Mouse (Mus musculus) G1E (cell line): ENCODE measurements around the gene S100a10. TPM values are rescaled to one million over a fixed set of nuclear protein-coding genes. Genes with fewer than 3 reads are reported as not detected.
"Not testable (repeated sequence)": the region's sequence is repeated elsewhere in the genome, so short reads cannot be mapped to it uniquely, and the experiment has no call there.

Experiments
- ATAC-seq: 2 replicates; pipeline ENCODE4 v1.8.0; 2016; ENCODE audit warnings: mild to moderate bottlenecking; ENCODE audit not compliant: insufficient number of reproducible peaks, poor library complexity, low FRiP score, severe bottlenecking; ENCODE audit errors: extremely low read depth
- DNase-seq: peaks from one replicate; pipeline ENCODE4 v3.0.0; 2012; ENCODE audit warnings: low spot score
- H3K27me3 ChIP-seq: 2 replicates; pipeline ENCODE4 v1.6.1; 2012; ENCODE audit warnings: mild to moderate bottlenecking, low read length, inconsistent platforms; ENCODE audit not compliant: insufficient read depth
- H3K36me3 ChIP-seq: replicated peaks from 2 replicates; pipeline ENCODE3; 2012; ENCODE audit warnings: mild to moderate bottlenecking, inconsistent platforms
- H3K4me1 ChIP-seq: 2 replicates; pipeline ENCODE4 v1.6.1; 2012; ENCODE audit warnings: low read depth, low read length, inconsistent platforms, mixed read lengths; ENCODE audit not compliant: insufficient read depth
- H3K4me3 ChIP-seq: 2 replicates; pipeline ENCODE4 v1.5.1; 2012; ENCODE audit warnings: low read depth, mild to moderate bottlenecking, inconsistent platforms, low read length, moderate library complexity, mixed read lengths
- H3K9me3 ChIP-seq: replicated peaks from 2 replicates; pipeline ENCODE4 v1.6.1; 2012; ENCODE audit warnings: inconsistent platforms
- CTCF ChIP-seq: IDR thresholded peaks from 2 replicates; pipeline ENCODE4 v1.5.1; 2012; ENCODE audit warnings: low read depth, low read length, inconsistent platforms, mixed read lengths
- GATA1 ChIP-seq: IDR thresholded peaks from 2 replicates; pipeline ENCODE4 v1.6.1; 2012; ENCODE audit warnings: borderline replicate concordance, low read length, inconsistent platforms, mixed read lengths
- GATA2 ChIP-seq: IDR thresholded peaks from 2 replicates; pipeline ENCODE4 v1.6.1; 2012; ENCODE audit warnings: low read depth, low read length, inconsistent platforms, borderline replicate concordance
- POLR2AphosphoS5 ChIP-seq: IDR thresholded peaks from 2 replicates; pipeline ENCODE4 v1.6.1; 2012; ENCODE audit warnings: low read depth, low read length, inconsistent platforms; ENCODE audit not compliant: insufficient replicate concordance
- TAL1 ChIP-seq: conservative IDR thresholded peaks from 2 replicates; pipeline ENCODE4 v1.6.1; 2012; ENCODE audit warnings: low read depth, low read length, inconsistent platforms, mixed read lengths
- polyA plus RNA-seq: library from polyadenylated mRNA; stranded (reverse); fragments of >175 nt; gene quantifications from 2 replicates; pipeline ENCODE4 v1.2.3, GENCODE M21; 2012
- total RNA-seq, 2 experiments: library from RNA; stranded (forward) in 1 of 2; stranded (reverse) in 1 of 2; fragments of 200-1000 nt in 1 of 2; fragments of >200 nt in 1 of 2; fragmentation: Nextera tagmentation in 1 of 2; gene quantifications; 2 replicates each; pipeline ENCODE4 v1.2.3; 2014 to 2017

The S100a10 gene
- total and polyA plus RNA-seq, 3 experiments = not detected

DNA sequence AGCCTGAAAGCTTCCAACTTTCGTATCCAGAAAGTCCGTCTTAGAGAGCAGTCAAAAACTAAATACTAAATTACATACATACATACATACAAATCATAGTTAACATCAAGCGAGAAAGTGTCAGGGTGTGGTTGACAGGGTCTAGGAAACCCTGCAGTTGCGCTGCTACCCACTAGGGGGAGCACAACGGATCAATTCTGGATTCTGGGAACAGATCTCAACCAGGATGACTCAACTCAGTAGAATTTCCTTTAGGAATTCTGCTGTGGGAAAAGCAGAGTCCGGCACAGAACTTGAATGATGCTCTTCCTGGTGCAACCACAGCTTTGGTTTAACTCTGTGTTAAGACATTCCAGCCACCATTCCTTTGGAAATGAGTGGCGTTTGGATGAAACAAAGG is 32.3 kb upstream of the S100a10 start:
- H3K9me3 ChIP-seq = peaks cover 29% of the 10 kb centered on the region
- no peaks in the 10 kb centered on the region for H3K4me1 ChIP-seq
- ATAC-seq = no peak
- DNase-seq = no peak
- no peak for TF ChIP-seq GATA1
- no peak for TF ChIP-seq GATA2
- no peak for TF ChIP-seq POLR2AphosphoS5
- TF ChIP-seq CTCF = no peak
- TF ChIP-seq TAL1 = no peak
- H3K36me3 ChIP-seq = no peaks in the 10 kb centered on the region
- H3K27me3 ChIP-seq = no peaks in the 10 kb centered on the region
- no peak overlapping the region for H3K4me3 ChIP-seq

DNA sequence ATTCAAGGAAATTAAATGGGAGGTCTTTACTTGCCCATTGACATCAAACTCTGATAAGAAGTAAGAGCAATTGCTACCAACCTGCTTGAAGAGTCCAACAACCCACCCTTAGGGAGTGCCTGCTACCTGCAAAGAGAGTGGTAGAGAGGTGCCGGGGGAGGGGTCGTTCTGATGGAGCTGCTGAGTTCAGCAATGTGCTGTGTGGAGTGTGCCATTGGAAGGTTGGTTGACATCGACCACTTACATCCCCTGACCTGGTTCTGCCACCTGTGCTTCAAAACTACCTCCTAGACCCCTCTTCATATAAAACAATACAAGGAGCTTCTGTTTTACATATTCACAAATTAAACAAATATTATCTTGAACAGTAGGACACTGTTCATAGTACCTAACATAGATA is 27.6 kb upstream of the S100a10 start:
- H3K36me3 ChIP-seq = no peaks in the 10 kb centered on the region
- no peak for ATAC-seq
- peaks cover 38% of the 10 kb centered on the region for H3K9me3 ChIP-seq
- no peaks in the 10 kb centered on the region for H3K4me1 ChIP-seq
- no peaks in the 10 kb centered on the region for H3K27me3 ChIP-seq
- no peak for DNase-seq
- no peak overlapping the region for H3K4me3 ChIP-seq
- TF ChIP-seq GATA2 (no peak), GATA1 (no peak), TAL1 (no peak), POLR2AphosphoS5 (no peak), CTCF (no peak)

DNA sequence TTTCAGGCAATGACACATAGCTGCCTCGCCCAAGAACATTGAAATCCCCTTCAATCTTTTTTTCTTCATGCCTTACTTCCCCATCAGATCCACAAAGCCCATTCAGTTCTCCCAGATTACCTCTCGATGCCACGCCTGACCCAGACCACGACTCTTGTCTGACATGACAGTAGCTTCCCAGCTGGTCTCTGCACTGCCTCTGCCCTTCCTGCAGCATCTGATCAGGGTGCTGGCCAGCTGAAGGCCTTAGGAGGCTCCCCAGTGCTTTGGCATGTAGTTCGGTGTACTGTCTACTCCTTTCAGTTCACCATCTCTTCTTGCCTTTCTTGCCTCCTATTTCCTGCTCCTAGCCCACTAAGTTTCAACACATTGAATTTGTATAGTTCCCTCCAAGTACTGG is 26.1 kb upstream of the S100a10 start:
- H3K9me3 ChIP-seq = peaks cover 37% of the 10 kb centered on the region
- ATAC-seq (no peak), DNase-seq (no peak)
- H3K4me1 ChIP-seq = no peaks in the 10 kb centered on the region
- no peaks in the 10 kb centered on the region for H3K36me3 ChIP-seq
- TF ChIP-seq GATA2 (no peak), GATA1 (no peak), CTCF (no peak), POLR2AphosphoS5 (no peak), TAL1 (no peak)
- no peak overlapping the region for H3K4me3 ChIP-seq
- no peaks in the 10 kb centered on the region for H3K27me3 ChIP-seq

- ATAC-seq = no peak
- Histone ChIP-seq H3K4me3 (no peak overlapping the region), H3K27me3 (no peaks in the 10 kb centered on the region), H3K36me3 (no peaks in the 10 kb centered on the region), H3K9me3 (peaks cover 10% of the 10 kb centered on the region), H3K4me1 (no peaks in the 10 kb centered on the region)
- no peak for TF ChIP-seq POLR2AphosphoS5
- TF ChIP-seq CTCF = no peak
- TF ChIP-seq TAL1 = no peak
- TF ChIP-seq GATA2 = no peak
- no peak for TF ChIP-seq GATA1
- DNase-seq = no peak
Observed at GRCm38 (mm10) chr3:93537068-93537576, 17.8 kb upstream of the S100a10 start.

GRCm38 (mm10) chr3:93538486-93538885 is 16.4 kb upstream of the S100a10 start:
- H3K36me3 ChIP-seq = no peaks in the 10 kb centered on the region
- TF ChIP-seq GATA1 = no peak
- TF ChIP-seq GATA2 = no peak
- TF ChIP-seq TAL1 = no peak
- no peak for TF ChIP-seq POLR2AphosphoS5
- no peak for TF ChIP-seq CTCF
- no peak for ATAC-seq

DNA sequence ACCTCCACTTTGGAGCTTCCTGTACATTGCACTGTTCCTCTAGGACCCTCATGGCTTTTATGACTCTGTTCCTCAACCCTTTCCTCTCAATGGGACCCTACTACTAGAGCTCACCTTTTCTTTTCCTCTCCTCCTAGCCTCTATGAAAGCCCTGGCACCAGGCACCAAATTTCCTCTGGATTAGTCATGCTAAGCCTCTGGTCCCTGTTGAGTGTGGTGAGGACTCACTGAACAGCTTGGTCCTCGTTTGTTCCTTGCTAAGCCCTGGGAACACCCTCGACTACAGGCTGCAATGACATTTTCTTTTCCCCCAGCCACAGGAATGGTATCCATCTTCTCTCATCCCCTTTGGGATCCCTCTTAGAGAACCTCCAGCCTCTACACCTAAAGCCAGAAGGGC is 13.4 kb upstream of the S100a10 start:
- TF ChIP-seq GATA1 (no peak), POLR2AphosphoS5 (no peak), GATA2 (no peak), TAL1 (no peak), CTCF (no peak)
- Histone ChIP-seq H3K36me3 (no peaks in the 10 kb centered on the region), H3K4me3 (no peak overlapping the region), H3K9me3 (peaks cover 12% of the 10 kb centered on the region), H3K4me1 (no peaks in the 10 kb centered on the region), H3K27me3 (no peaks in the 10 kb centered on the region)
- DNase-seq (no peak), ATAC-seq (no peak)

More at GRCm38 (mm10) chr3:93538486-93538885, 16.4 kb upstream of the S100a10 start:
- peaks cover 7% of the 10 kb centered on the region; the same call in 1 of the 2 replicates for H3K9me3 ChIP-seq
- DNase-seq = no peak
- no peaks in the 10 kb centered on the region for H3K27me3 ChIP-seq
- H3K4me1 ChIP-seq = no peaks in the 10 kb centered on the region
- no peak overlapping the region for H3K4me3 ChIP-seq

DNA sequence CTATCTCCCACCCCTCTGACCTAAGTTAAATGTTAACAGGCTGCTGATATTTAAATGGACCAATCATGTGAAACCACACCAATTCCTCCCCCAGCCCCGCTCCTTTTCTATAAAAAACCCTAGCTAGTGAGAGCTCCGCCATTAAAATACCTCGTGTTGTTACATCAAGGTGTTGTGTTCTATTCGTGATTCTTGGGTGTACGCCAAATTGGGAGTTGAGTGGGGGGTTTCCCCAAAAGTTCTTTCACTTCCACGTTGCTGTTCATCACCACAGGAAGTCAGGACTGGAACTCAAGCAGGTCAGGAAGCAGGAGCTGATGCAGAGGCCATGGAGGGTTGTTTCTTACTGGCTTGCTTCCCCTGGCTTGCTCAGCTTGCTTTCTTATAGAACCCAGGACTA is 10.7 kb upstream of the S100a10 start:
- not testable (repeated sequence) for H3K27me3 ChIP-seq, H3K4me3 ChIP-seq, H3K36me3 ChIP-seq, DNase-seq, ATAC-seq, H3K4me1 ChIP-seq
- H3K9me3 ChIP-seq = peaks cover 17% of the 10 kb centered on the region
